Mouse (Mus musculus) urinary bladder, postnatal 10 days (tissue): ENCODE results near the gene Lemd1.

Experiments used
- DNase-seq: peaks from one replicate; pipeline ENCODE4 v3.0.0; 2022; ENCODE audit warnings: low spot score

Lemd1 gene

DNA sequence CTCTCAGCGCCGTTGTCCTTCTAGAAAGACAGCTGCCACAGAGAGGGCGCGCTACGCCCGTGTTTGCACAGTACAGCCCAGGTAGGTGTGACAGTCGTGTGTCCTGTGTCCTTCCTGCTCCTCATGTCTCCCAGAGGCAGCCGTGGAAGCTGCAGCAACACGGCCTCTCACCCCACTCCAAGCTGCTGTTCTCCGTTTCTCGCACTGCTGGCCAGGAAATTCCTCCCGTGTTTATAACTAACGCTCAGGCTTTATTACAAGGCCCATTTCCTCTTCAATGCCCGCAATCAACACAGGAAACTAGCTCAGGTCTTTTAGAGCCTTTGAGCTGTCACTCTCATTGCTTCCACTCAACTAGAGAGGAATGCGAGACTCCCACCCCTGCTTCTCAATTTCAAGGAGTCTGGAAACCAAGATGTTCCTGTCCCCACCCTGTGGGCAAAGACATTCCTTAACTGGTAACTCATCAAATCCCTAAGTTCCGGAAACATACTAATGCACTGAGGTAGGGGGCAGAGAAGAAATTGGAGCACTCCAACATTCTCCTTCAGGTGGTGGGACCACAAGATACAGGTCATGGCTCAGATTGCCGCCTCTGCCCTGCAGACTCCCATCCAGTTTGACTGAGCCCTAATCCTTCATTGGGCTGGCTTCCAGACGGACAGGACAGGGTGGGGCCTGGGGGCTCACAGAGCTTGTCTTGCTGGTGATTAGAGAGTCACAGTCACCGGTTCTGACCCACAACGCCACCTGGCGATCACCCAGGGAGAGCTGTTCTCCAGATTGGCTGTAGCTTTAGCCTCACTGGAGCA is 101.3 kb downstream of the Lemd1 start:
- no peak for DNase-seq

DNA sequence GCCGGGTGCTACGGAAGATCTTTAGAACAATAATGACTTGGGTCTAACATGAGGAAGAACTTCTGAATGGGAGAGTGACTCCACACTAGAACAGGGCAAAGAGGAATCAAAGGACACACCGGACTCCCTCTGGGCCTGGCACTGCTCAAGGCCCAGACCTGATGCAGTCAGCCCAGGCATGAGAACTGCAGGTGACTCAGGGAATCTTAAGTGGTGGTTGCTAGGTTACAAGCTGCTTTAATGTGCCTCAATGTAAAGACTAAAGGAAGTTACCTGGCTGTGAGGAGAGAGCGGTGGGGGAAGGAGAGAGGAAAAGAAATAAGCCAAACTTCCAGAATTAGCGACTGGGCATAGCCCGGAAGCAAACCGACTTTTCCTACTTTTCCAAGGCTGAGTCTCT is 104.3 kb downstream of the Lemd1 start:
- DNase-seq: no peak

DNA sequence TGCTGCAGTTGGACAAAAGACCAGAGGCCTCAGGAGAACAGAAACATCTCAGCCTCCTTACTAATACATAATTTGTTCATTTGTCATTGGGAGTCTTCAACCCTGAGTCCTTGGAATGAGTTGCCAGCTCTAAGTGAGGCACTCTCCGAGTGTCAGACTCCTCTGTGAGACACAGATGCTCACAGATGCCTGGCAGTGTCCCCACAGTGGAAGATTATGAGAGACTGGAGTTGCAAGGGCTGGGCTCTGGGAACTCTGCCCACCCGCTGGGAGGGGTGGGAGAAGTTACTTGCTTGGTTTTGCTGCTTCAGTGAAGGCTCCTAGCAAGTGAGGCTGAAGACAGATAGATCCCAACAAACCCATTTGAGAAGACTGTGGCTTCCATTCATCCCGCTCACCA is 104.8 kb downstream of the Lemd1 start:
- no peak for DNase-seq

GRCm38 (mm10) chr1:132298425-132298800 is 107.2 kb downstream of the Lemd1 start, which contains the start of gene Klhdc8a:
Klhdc8a (plus strand) TSS chr1:132298626.
- no peak for DNase-seq

DNA sequence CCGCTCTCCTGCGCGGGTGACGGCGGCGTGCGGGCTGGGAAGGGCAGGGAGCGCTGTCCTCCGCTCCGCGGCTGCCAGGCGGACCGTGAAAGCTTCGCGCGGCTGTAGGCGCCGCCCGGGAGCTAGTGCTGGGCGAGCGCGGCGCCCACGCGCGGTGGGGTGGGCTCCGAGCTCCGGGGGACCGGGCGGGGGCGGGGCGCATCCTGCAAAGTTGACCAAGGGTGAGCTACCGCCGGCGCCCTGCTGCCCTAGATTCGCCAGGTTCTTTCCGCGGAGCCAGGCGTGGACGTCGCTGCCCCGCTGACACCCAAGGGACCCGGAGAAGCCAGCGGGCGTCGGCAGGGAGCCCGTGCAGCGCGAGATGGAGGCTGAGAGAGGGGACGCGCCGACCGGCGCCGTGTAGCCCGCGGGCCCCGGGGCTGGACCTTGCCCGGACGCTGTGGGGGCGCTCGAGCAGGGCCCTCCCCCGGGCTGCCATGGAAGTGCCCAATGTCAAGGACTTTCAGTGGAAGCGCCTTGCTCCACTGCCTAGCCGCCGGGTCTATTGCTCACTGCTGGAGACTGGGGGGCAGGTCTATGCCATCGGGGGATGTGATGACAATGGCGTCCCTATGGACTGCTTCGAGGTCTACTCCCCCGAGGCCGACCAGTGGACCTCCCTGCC is 107.7 kb downstream of the Lemd1 start:
- no peak for DNase-seq

GRCm38 (mm10) chr1:132299744-132300143 is 108.5 kb downstream of the Lemd1 start:
- DNase-seq: no peak

DNA sequence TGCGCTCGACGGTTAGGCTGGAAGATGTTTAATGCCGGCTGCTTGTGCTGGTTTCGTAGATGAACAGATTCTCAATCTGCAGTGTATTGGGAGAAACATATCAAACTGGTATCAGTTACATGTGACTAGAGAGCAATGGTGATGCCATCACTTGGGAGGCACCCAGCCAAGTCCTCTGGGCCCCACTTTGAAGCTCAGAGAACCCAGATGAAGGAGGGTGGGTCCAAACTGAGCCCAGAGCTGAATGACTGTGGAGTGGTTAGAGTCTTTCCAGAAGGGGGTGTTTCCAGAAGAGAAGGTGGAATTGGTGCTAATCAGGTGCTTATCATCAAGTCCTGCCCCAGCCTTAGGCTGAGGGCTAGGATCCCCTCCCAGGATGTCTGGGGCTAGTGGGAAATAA is 110.0 kb downstream of the Lemd1 start:
- DNase-seq: no peak

DNA sequence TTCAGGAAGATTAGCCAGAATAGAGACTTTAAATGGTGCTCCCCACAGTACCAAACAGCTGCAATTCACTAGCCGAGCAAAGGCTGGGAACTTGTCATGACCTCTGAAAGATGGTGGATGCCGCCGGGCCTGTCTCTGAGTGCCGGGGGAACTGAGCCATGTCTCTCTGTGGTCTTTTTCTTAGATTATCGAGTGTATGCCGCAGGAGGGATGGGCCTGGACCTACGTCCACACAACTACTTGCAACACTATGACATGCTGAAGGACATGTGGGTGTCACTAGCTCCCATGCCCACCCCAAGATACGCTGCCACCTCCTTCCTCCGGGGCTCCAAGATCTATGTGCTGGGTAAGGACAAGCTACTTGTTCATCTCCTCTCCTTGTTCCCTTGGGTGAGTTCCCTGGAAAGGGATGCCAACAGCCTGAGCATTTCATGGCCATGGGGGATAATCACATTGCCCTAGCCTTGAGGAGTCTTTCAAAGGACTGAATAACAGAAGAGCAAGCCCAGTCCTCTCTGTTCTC is 111.2 kb downstream of the Lemd1 start:
- no peak for DNase-seq

GRCm38 (mm10) chr1:132304618-132305214 is 113.5 kb downstream of the Lemd1 start:
- DNase-seq: no peak

DNA sequence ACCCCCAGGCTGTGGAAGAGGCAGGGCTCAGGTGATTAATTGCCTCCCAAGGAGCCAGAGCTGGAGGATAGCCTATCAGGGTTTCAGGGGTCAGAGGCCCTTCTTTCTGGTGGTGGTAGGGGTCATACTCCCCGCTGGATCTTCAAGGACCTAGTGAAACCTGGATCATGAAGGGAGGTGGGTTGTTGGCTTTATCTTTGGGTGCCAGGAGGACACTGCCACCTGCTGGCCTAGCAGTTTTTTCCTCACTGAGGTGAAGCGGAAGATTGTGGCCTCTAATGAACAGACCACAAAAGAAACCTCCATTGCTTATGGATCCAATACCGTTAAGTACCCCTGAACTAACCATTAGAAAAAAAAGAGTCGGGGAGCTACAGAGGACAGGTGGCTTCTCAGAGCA is 114.9 kb downstream of the Lemd1 start:
- DNase-seq: no peak

DNA sequence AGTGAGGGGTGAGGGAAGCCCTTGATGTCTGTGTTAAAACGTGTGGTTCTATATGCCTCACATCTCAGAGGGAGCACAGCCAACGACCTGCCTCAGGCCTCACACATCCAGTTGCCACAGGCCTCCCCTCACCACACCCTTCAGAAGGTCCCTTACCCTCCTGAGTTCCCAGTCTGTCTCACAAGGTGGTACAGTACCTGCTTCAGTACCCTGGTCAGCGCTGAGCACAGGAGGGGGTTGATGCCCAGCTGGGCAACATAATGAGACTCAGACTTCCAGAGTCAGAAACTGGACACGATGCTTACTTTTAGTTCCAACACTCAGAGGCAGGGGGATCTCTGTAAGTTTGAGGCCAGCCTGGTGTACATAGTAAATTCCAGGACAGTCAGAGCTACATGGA is 115.6 kb downstream of the Lemd1 start:
- no peak for DNase-seq

GRCm38 (mm10) chr1:132307962-132308361 is 116.7 kb downstream of the Lemd1 start:
- no peak for DNase-seq

DNA sequence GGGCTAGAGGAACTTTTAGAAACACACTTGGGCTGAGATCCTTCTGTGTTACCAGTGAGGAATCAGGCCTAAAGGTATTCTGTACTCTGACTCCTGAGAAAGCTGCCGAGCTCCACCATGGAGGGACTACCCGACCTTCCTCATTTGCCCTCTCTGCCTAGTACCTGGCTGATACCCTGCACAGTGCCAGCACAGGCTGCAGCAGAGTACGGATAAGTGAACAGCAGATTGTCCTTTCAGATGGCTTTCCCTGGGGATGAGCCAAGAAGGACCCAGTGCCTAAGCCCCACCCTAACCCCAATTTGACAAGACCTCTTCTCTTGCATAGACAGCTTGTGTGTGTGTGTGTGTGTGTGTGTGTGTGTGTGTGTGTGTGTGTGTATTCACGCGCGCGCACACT is 117.4 kb downstream of the Lemd1 start:
- DNase-seq: no peak
